Mouse (Mus musculus): ENCODE measurements around the gene P3h4.
"Not testable (repeated sequence)": the region's sequence is repeated elsewhere in the genome, so short reads cannot be mapped to it uniquely, and the experiment has no call there.

The P3h4 gene

DNA sequence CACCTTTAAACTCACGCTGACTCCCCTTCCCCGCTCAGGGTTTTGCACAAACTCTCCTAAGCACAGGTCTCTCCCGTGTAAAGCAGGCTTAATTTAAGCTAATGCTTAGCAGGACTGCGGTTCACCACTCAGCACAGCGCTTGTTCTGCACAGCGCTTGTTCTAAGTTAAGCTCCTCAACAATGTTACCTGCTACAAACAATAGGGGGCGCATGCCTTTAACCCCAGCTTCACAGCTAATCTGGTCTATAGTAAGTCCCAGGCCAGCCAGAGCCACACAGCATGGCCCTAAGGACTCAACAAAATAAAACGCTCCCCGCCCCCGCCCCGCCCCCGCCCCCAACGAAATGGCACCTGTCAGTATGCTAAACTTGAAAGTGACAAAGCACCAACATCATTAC is 53.6 kb downstream of the P3h4 start:
- DNase-seq (ENCODE audit: low spot score) = not testable (repeated sequence)

DNA sequence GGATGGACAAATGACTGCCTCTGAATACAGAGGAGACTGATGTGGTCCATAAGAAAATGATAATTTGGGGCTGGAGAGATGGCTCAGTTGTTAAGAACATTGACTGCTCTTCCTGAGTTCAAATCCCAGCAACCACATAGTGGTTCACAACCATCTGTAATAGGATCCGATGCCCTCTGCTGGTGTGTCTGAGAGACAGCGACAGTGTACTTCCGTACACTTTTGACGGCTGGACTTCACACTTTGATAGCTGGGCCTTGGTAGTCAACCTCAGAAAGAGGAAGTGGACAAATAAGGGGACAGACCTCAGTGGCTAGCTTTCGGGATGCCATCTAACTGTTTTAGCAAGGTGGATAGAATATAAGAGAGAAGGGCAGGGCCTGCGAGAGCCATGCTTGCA is 54.5 kb downstream of the P3h4 start:
- no peak for DNase-seq (ENCODE audit: low spot score)
